Mouse (Mus musculus) G1E (cell line): Measurements from ENCODE around the gene Nphp4.

ENCODE experiments used
- CTCF ChIP-seq: IDR thresholded peaks from 2 replicates; pipeline ENCODE4 v1.5.1; 2012; ENCODE audit warnings: low read depth, low read length, inconsistent platforms, mixed read lengths
- GATA1 ChIP-seq: IDR thresholded peaks from 2 replicates; pipeline ENCODE4 v1.6.1; 2012; ENCODE audit warnings: borderline replicate concordance, low read length, inconsistent platforms, mixed read lengths
- GATA2 ChIP-seq: IDR thresholded peaks from 2 replicates; pipeline ENCODE4 v1.6.1; 2012; ENCODE audit warnings: low read depth, low read length, inconsistent platforms, borderline replicate concordance
- POLR2AphosphoS5 ChIP-seq: IDR thresholded peaks from 2 replicates; pipeline ENCODE4 v1.6.1; 2012; ENCODE audit warnings: low read depth, low read length, inconsistent platforms; ENCODE audit not compliant: insufficient replicate concordance

- TF ChIP-seq CTCF (no peak), POLR2AphosphoS5 (no peak), GATA1 (no peak), GATA2 (no peak)
Observed at GRCm38 (mm10) chr4:152541172-152541571, 64.7 kb downstream of the Nphp4 start.
